Mouse (Mus musculus) olfactory bulb, adult 2 months (tissue): ENCODE data around the gene Bmp4. TPM values are rescaled to one million over a fixed set of nuclear protein-coding genes. Genes with fewer than 3 reads are reported as not detected.

Source experiments
- H3K27ac ChIP-seq: fragments of 200-500 bp; 2 replicates; pipeline ENCODE4 v1.5.1; 2012; ENCODE audit warnings: low read depth, low read length; ENCODE audit not compliant: insufficient read depth
- H3K4me1 ChIP-seq: fragments of 200-500 bp; 2 replicates; pipeline ENCODE4 v1.6.1; 2012; ENCODE audit warnings: low read length; ENCODE audit not compliant: control insufficient read depth, insufficient read depth
- H3K4me3 ChIP-seq: fragments of 200-500 bp; 2 replicates; pipeline ENCODE4 v1.5.1; 2012; ENCODE audit warnings: mild to moderate bottlenecking, low read depth, low read length, moderate library complexity; ENCODE audit not compliant: insufficient read depth
- CTCF ChIP-seq: fragments of 200-500 bp; IDR thresholded peaks from 2 replicates; pipeline ENCODE4 v1.5.1; 2012; ENCODE audit warnings: low read depth, mild to moderate bottlenecking, low read length, moderate library complexity; ENCODE audit not compliant: insufficient read depth
- POLR2A ChIP-seq: fragments of 200-500 bp; IDR thresholded peaks from 2 replicates; pipeline ENCODE4 v1.6.1; 2012; ENCODE audit warnings: mild to moderate bottlenecking, low read depth, low read length, moderate library complexity; ENCODE audit not compliant: insufficient read depth
- WGBS: fragments of 180-500 bp; shearing (Covaris S2); methylation state at CpG from one replicate; pipeline ENCODE4 v1.1.7; 2018; 5-methylcytosine and 5-hydroxymethylcytosine counted together
- polyA plus RNA-seq: library from polyadenylated mRNA; stranded (reverse); fragments of >200 nt; gene quantifications from 2 replicates; pipeline ENCODE4 v1.2.4, GENCODE M21; 2012; ENCODE audit warnings: low replicate concordance; ENCODE audit not compliant: missing spikeins, insufficient read depth, insufficient read length

The Bmp4 gene
- polyA plus RNA-seq, 1 experiment: not detected

GRCm38 (mm10) chr14:46372452-46372851 is 18.0 kb downstream of the Bmp4 start:
- Histone ChIP-seq H3K27ac (no peak overlapping the region), H3K4me3 (no peak overlapping the region), H3K4me1 (no peaks in the 10 kb centered on the region)
- 59% methylated on average over 9 of the region's 9 CpGs for WGBS
- TF ChIP-seq CTCF: no peak

GRCm38 (mm10) chr14:46363209-46363608 is 27.3 kb downstream of the Bmp4 start:
- no peak overlapping the region for H3K4me3 ChIP-seq
- TF ChIP-seq CTCF (no peak), POLR2A (no peak)
- no peaks in the 10 kb centered on the region for H3K4me1 ChIP-seq
- WGBS: 47% methylated on average over 10 of the region's 10 CpGs
- no peak overlapping the region for H3K27ac ChIP-seq

- TF ChIP-seq POLR2A (no peak), CTCF (no peak)
- H3K4me3 ChIP-seq: no peak overlapping the region
- WGBS: 91% methylated on average over 8 of the region's 8 CpGs
- H3K27ac ChIP-seq: no peak overlapping the region
- H3K4me1 ChIP-seq: no peaks in the 10 kb centered on the region
These were observed 32.8 kb downstream of the Bmp4 start for GRCm38 (mm10) chr14:46357696-46358095.

GRCm38 (mm10) chr14:46357286-46357685 is 33.2 kb downstream of the Bmp4 start:
- TF ChIP-seq POLR2A (no peak), CTCF (no peak)
- Histone ChIP-seq H3K4me3 (no peak overlapping the region), H3K27ac (no peak overlapping the region), H3K4me1 (no peaks in the 10 kb centered on the region)
- WGBS: 85% methylated on average over 7 of the region's 7 CpGs

GRCm38 (mm10) chr14:46344750-46345149 is 45.7 kb downstream of the Bmp4 start:
- no peak for TF ChIP-seq POLR2A
- TF ChIP-seq CTCF: no peak
- no peaks in the 10 kb centered on the region for H3K4me1 ChIP-seq
- no peak overlapping the region for H3K27ac ChIP-seq
- no peak overlapping the region for H3K4me3 ChIP-seq

GRCm38 (mm10) chr14:46338801-46339200 is 51.7 kb downstream of the Bmp4 start:
- no peak overlapping the region for H3K27ac ChIP-seq
- no peak overlapping the region for H3K4me3 ChIP-seq
- no peaks in the 10 kb centered on the region for H3K4me1 ChIP-seq
- 88% methylated on average over 11 of the region's 11 CpGs for WGBS
- no peak for TF ChIP-seq POLR2A
- TF ChIP-seq CTCF: no peak

Other genes with a start within 250 kb of the Bmp4 start
- gene Gm15217, start 11.3 kb downstream of the Bmp4 start, polyA plus RNA-seq: not detected in 2 replicates